Mouse (Mus musculus) thymus, adult 2 months (tissue): ENCODE results near the gene Brinp1. TPM values are rescaled to one million over a fixed set of nuclear protein-coding genes. Genes with fewer than 3 reads are reported as not detected.

Experiments used
- DNase-seq: peaks from one replicate; pipeline ENCODE4 v3.0.0; 2021
- H3K27ac ChIP-seq: fragments of 200-500 bp; 2 replicates; pipeline ENCODE4 v1.5.1; 2012; ENCODE audit warnings: low read length, control low read depth; ENCODE audit not compliant: control insufficient read depth, insufficient read depth
- H3K27me3 ChIP-seq: fragments of 200-500 bp; 2 replicates; pipeline ENCODE4 v1.6.1; 2012; ENCODE audit warnings: mild to moderate bottlenecking, low read length, moderate library complexity, mixed read lengths; ENCODE audit not compliant: control insufficient read depth, insufficient read depth
- H3K36me3 ChIP-seq: fragments of 200-500 bp; 2 replicates; pipeline ENCODE4 v1.6.1; 2012; ENCODE audit warnings: mild to moderate bottlenecking, low read length, moderate library complexity; ENCODE audit not compliant: control insufficient read depth, insufficient read depth
- H3K4me1 ChIP-seq: fragments of 200-500 bp; replicated peaks from 2 replicates; pipeline ENCODE4 v1.6.1; 2012; ENCODE audit warnings: low read length; ENCODE audit not compliant: control insufficient read depth, insufficient read depth
- H3K4me3 ChIP-seq: fragments of 200-500 bp; 2 replicates; pipeline ENCODE4 v1.5.1; 2012; ENCODE audit warnings: mild to moderate bottlenecking, low read length, control low read depth, moderate library complexity; ENCODE audit not compliant: control insufficient read depth, insufficient read depth
- CTCF ChIP-seq: fragments of 200-500 bp; IDR thresholded peaks from 2 replicates; pipeline ENCODE4 v1.5.1; 2012; ENCODE audit warnings: mild to moderate bottlenecking, control low read depth, low read length, moderate library complexity, borderline replicate concordance; ENCODE audit not compliant: control insufficient read depth, poor library complexity, insufficient read depth; ENCODE audit errors: extremely low read depth
- POLR2A ChIP-seq: fragments of 200-500 bp; IDR thresholded peaks from 2 replicates; pipeline ENCODE4 v1.6.1; 2012; ENCODE audit warnings: mild to moderate bottlenecking, low read length, control low read depth, moderate library complexity; ENCODE audit not compliant: control insufficient read depth, poor library complexity, insufficient read depth; ENCODE audit errors: extremely low read depth
- WGBS: fragments of 180-500 bp; shearing (Covaris S2); methylation state at CpG from one replicate; pipeline ENCODE4 v1.1.7; 2018; 5-methylcytosine and 5-hydroxymethylcytosine counted together
- polyA plus RNA-seq: library from polyadenylated mRNA; depleted of rRNA; stranded (reverse); fragments of >200 nt; gene quantifications from 2 replicates; pipeline ENCODE4 v1.2.3, GENCODE M21; 2012

Gene Brinp1
- polyA plus RNA-seq, 1 experiment = 0.26 TPM

- no peaks in the 10 kb centered on the region for H3K27me3 ChIP-seq
- H3K4me1 ChIP-seq = no peaks in the 10 kb centered on the region
- H3K4me3 ChIP-seq = no peak overlapping the region
- no peak for TF ChIP-seq CTCF
- TF ChIP-seq POLR2A = no peak
- no peak for DNase-seq
- 63% methylated on average over 4 of the region's 4 CpGs for WGBS
- H3K27ac ChIP-seq = no peak overlapping the region
- no peaks in the 10 kb centered on the region for H3K36me3 ChIP-seq
Observed at GRCm38 (mm10) chr4:68788477-68788999, 165.7 kb downstream of the Brinp1 start.

GRCm38 (mm10) chr4:68787642-68788041, 166.6 kb downstream of the Brinp1 start:
- no peaks in the 10 kb centered on the region for H3K4me1 ChIP-seq
- no peak overlapping the region for H3K4me3 ChIP-seq
- no peak for DNase-seq
- WGBS = 63% methylated on average over 2 of the region's 2 CpGs
- TF ChIP-seq POLR2A (no peak), CTCF (no peak)
- H3K27ac ChIP-seq = no peak overlapping the region
- no peaks in the 10 kb centered on the region for H3K27me3 ChIP-seq
- H3K36me3 ChIP-seq = no peaks in the 10 kb centered on the region

- TF ChIP-seq CTCF (no peak), POLR2A (no peak)
- no peak overlapping the region for H3K27ac ChIP-seq
- H3K4me1 ChIP-seq = no peaks in the 10 kb centered on the region
- H3K36me3 ChIP-seq = no peaks in the 10 kb centered on the region
- H3K27me3 ChIP-seq = no peaks in the 10 kb centered on the region
- H3K4me3 ChIP-seq = no peak overlapping the region
- no peak for DNase-seq
- WGBS = 70% methylated on average over 5 of the region's 5 CpGs
Observed at GRCm38 (mm10) chr4:68768256-68768655, 185.9 kb downstream of the Brinp1 start.

GRCm38 (mm10) chr4:68767393-68767792, 186.8 kb downstream of the Brinp1 start:
- H3K27me3 ChIP-seq = no peaks in the 10 kb centered on the region
- TF ChIP-seq CTCF (no peak), POLR2A (no peak)
- H3K27ac ChIP-seq = no peak overlapping the region
- no peaks in the 10 kb centered on the region for H3K36me3 ChIP-seq
- no peak for DNase-seq
- 83% methylated on average over 5 of the region's 5 CpGs for WGBS
- no peak overlapping the region for H3K4me3 ChIP-seq
- no peaks in the 10 kb centered on the region for H3K4me1 ChIP-seq

DNA sequence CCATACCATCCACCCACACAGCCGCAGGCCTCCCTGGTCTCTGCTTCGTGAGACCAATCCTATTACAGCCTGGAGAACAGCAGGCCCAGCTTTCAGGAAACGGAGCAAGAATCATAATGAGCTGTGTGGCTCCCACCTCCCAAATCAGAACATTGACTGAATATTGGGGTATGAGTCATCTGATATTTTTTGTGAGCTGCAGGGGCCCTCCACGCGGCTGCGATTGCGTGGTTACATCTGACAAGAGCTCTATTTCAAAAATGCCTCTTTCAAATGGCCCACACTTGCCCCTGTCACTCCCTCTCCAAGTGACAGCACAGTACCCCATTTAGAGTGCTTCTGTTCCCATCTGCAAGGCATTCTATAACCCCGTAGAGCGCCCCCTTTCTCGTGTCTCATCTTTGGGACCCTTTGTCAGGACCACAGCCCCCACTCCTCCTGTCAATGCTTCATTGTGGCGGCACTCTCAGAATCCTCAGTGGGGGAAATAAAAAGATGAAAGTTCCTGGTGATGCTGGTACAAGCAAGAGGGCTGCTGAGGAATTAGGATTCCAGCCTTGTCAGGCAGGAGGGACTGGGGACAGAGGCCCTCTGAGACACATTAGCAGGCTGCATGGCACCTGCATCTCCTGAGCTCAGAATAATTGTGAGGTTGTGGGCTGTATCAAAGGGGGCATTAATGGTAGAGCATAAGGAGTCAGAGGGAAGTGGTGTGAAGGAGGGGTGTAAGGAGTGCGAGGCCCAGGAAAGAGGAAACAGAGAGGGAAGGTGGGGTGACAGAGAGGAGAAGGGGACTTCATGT, 188.2 kb downstream of the Brinp1 start:
- H3K36me3 ChIP-seq = no peaks in the 10 kb centered on the region
- H3K4me1 ChIP-seq = no peaks in the 10 kb centered on the region
- DNase-seq = no peak
- no peak overlapping the region for H3K4me3 ChIP-seq
- WGBS = 85% methylated on average over 12 of the region's 12 CpGs
- H3K27me3 ChIP-seq = no peaks in the 10 kb centered on the region
- no peak overlapping the region for H3K27ac ChIP-seq
- TF ChIP-seq POLR2A = no peak
- TF ChIP-seq CTCF = no peak

DNA sequence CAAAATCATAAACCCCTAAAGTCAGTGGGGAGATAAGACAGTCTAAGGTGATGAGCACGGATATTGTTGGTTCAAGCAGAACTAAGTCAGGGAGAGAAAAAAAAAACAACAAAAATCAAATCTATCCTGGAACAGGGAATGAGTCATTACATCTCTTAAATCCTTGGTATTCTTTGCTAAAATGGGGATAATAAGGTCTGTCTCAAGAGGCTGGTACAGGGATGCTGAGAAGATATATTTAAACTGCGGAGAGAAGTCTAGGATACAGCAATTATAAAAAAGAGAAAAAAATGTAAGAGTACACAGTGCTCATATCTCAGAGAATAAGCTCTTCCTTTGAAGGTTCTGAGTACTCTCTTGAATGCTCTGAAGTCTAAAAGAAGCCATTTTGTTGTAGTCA, 189.3 kb downstream of the Brinp1 start:
- no peak for TF ChIP-seq CTCF
- TF ChIP-seq POLR2A = no peak
- 91% methylated on average over 2 of the region's 2 CpGs for WGBS
- DNase-seq = no peak

More for the DNA sequence above, 189.3 kb downstream of the Brinp1 start:
- Histone ChIP-seq H3K36me3 (no peaks in the 10 kb centered on the region), H3K27me3 (no peaks in the 10 kb centered on the region), H3K4me3 (no peak overlapping the region), H3K27ac (no peak overlapping the region), H3K4me1 (no peaks in the 10 kb centered on the region)
